In genomic region chr3:85819319-85819718, GRCm38 (mm10) we compare ENCODE assay signal across 25 mouse cellular contexts. TPM values are rescaled to one million over a fixed set of nuclear protein-coding genes. Genes with fewer than 3 reads are reported as not detected.
"Had no signal": no experiment of that assay in that cellular context is flagged by ENCODE, and none has a peak within 500 bp of the region (broad histone marks: within the 10 kb centered on the region; RNA-seq: fewer than 3 reads in every experiment).

No protein-coding gene starts in this region.

- DNase-seq: gastrocnemius, postnatal 25 days; heart, adult 18-20 months; heart, postnatal 10 days; heart, postnatal 4 days; kidney, adult 18-20 months; kidney, adult 8-10 months; kidney, postnatal 10 days; kidney, postnatal 25 days; kidney, postnatal 4 days; left cerebral cortex, postnatal 4 days; liver, embryonic 13.5 days had no signal

- H3K9ac ChIP-seq: heart, embryonic 12.5 days; hindbrain, embryonic 12.5 days; hindbrain, embryonic 14.5 days; intestine, embryonic 15.5 days; limb, embryonic 13.5 days; limb, embryonic 15.5 days; liver, embryonic 13.5 days; liver, embryonic 15.5 days had no signal

- H3K9me3 ChIP-seq: heart, embryonic 10.5 days; heart, embryonic 12.5 days; hindbrain, embryonic 10.5 days; hindbrain, embryonic 12.5 days; intestine, embryonic 15.5 days; limb, embryonic 13.5 days; limb, embryonic 15.5 days; liver, embryonic 13.5 days; liver, embryonic 15.5 days had no signal

- H3K36me3 ChIP-seq: heart, embryonic 10.5 days; heart, embryonic 12.5 days; hindbrain, embryonic 10.5 days; hindbrain, embryonic 12.5 days; intestine, embryonic 15.5 days; limb, embryonic 13.5 days; limb, embryonic 15.5 days; liver, embryonic 13.5 days; liver, embryonic 15.5 days had no signal

- H3K27me3 ChIP-seq: heart, embryonic 12.5 days; hindbrain, embryonic 12.5 days; intestine, embryonic 15.5 days; limb, embryonic 13.5 days; limb, embryonic 15.5 days; liver, embryonic 13.5 days; liver, embryonic 15.5 days had no signal

- H3K4me1 ChIP-seq: hindbrain, embryonic 10.5 days; hindbrain, embryonic 12.5 days; intestine, embryonic 15.5 days; liver, embryonic 13.5 days; liver, embryonic 15.5 days had no signal

- H3K4me3 ChIP-seq: heart, embryonic 10.5 days; heart, embryonic 12.5 days; hindbrain, embryonic 10.5 days; hindbrain, embryonic 12.5 days; intestine, embryonic 15.5 days; layer of hippocampus, adult 2 months; limb, embryonic 13.5 days; limb, embryonic 15.5 days; liver, embryonic 13.5 days; liver, embryonic 15.5 days had no signal

- ATAC-seq: hindbrain, embryonic 16.5 days; inflammation-experienced regulatory T-cells, adult 6 months; intestine, embryonic 15.5 days; intestine, postnatal 0 days had no signal

- H3K27ac ChIP-seq: heart, embryonic 10.5 days; hindbrain, embryonic 10.5 days; hindbrain, embryonic 12.5 days; hindbrain, embryonic 14.5 days; intestine, embryonic 15.5 days; layer of hippocampus, adult 2 months; limb, embryonic 13.5 days; limb, embryonic 15.5 days; liver, embryonic 13.5 days; liver, embryonic 15.5 days had no signal

- H3K4me2 ChIP-seq: heart, embryonic 12.5 days; hindbrain, embryonic 12.5 days; hindbrain, embryonic 14.5 days; intestine, embryonic 15.5 days; limb, embryonic 13.5 days; limb, embryonic 15.5 days; liver, embryonic 13.5 days; liver, embryonic 15.5 days had no signal

RNA-seq across cellular contexts. Expression of gene Fam160a1, which starts 2.2 kb away (rescaled TPM):
- total RNA-seq: granulocyte monocyte progenitor cell, adult 5-6 weeks had no signal
